Mouse (Mus musculus) adipocyte (in vitro differentiated cells): ENCODE results near the gene Stxbp5l.
"Not testable (repeated sequence)": the region's sequence is repeated elsewhere in the genome, so short reads cannot be mapped to it uniquely, and the experiment has no call there.

Experiments
- DNase-seq: peaks from one replicate; pipeline ENCODE4 v3.0.0-alpha.2; 2016; ENCODE audit warnings: low spot score

The Stxbp5l gene

GRCm38 (mm10) chr16:37280206-37280605, 104.6 kb downstream of the Stxbp5l start:
- no peak for DNase-seq

GRCm38 (mm10) chr16:37273681-37274080, 111.1 kb downstream of the Stxbp5l start:
- no peak for DNase-seq

- no peak for DNase-seq
Measured at GRCm38 (mm10) chr16:37261678-37262077, 123.1 kb downstream of the Stxbp5l start.

DNA sequence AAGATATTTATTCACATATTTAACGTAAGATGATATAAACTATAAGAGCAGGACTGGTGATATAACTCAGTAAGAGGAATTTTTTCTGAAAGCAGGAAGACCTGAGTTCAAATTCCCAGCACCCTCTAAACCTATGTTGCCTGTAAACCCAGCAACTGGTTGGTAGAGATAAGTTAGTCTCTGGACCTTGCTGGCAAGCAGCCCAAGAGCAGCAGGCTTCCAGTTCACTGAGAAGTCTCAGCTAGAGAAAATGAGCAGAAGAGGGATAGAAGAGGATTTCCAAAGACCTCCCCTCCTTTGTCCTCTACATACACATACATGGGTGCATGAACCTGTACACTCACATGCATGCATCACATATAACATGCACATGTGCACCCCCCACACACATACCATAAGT, 165.6 kb downstream of the Stxbp5l start:
- no peak for DNase-seq

GRCm38 (mm10) chr16:37208783-37209182, 176.0 kb downstream of the Stxbp5l start:
- DNase-seq = no peak

DNA sequence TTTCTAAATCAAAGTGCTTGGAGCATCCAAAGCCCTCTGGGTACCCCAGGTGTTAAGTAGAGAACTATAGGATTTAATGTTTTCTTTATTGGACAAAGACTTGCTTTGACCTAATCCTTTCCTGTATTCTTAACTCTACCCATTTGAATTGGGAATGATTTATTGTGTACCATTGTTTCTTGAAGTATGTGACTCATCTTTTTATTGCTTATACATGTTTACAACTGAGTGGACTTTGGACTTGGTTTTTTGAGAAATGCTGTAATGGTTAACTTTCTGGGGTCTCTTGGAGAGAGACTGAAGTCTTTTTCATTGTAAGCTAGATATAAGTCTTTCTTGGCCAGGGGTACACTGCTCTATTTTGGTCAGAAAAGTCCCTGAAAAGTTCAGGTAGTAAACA, 190.6 kb downstream of the Stxbp5l start:
- no peak for DNase-seq

- DNase-seq = not testable (repeated sequence)
Measured at GRCm38 (mm10) chr16:37125190-37125589, 259.6 kb downstream of the Stxbp5l start.

DNA sequence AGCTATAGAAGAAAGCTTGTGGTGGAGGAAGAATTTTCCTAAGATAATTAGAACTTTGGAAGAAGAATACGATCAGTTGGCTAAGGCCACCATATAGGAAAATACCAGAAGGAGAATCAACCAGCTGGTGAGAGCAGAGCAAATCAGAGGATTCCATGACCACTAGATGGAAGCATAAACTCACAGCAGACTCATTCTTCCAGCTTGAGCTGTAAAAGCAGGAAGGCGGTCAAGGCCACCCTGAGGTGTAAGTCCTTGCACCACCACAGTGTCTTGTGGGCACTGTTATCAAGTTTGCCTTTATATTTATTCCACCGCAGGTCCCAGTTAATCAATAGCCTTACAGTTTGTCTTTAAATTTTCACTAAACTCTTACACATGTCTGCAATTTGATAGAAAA, 275.5 kb downstream of the Stxbp5l start:
- peak; percentile 75 for DNase-seq

GRCm38 (mm10) chr16:37108763-37109162, 276.0 kb downstream of the Stxbp5l start:
- DNase-seq = no peak

- peak; percentile 11 for DNase-seq
Measured at GRCm38 (mm10) chr16:37094169-37094833, 290.5 kb downstream of the Stxbp5l start.

DNA sequence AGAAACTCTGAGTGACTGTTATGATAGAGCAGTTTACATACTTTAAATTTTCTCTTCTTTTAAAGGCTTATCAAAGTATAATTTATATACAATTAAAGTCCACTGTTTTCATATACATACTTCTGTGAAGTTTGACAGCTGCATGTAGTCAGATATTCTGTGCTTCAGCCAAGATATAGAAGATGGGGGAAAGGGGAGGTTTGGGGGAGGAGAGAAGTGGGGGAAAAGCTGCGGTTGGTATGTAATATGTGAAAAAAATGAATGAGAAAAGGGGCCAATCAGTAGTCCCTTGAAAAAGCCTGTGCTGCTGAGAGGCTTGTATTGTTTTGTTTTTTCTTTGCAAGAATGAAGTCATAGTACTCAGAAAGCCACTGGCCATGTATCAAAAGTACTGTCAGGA, 295.1 kb downstream of the Stxbp5l start:
- DNase-seq = no peak

GRCm38 (mm10) chr16:37072354-37072753, 312.4 kb downstream of the Stxbp5l start:
- DNase-seq = no peak
